Mouse (Mus musculus) olfactory bulb, adult 2 months (tissue): ENCODE data around the gene Sox6.

Experiments
- CTCF ChIP-seq: fragments of 200-500 bp; IDR thresholded peaks from 2 replicates; pipeline ENCODE4 v1.5.1; 2012; ENCODE audit warnings: low read depth, mild to moderate bottlenecking, low read length, moderate library complexity; ENCODE audit not compliant: insufficient read depth
- POLR2A ChIP-seq: fragments of 200-500 bp; IDR thresholded peaks from 2 replicates; pipeline ENCODE4 v1.6.1; 2012; ENCODE audit warnings: mild to moderate bottlenecking, low read depth, low read length, moderate library complexity; ENCODE audit not compliant: insufficient read depth

GRCm38 (mm10) chr7:115833701-115834100 is 204.9 kb downstream of the Sox6 start:
- TF ChIP-seq POLR2A (no peak), CTCF (no peak)
